Mouse (Mus musculus) skeletal muscle tissue, postnatal 0 days (tissue): ENCODE measurements around the gene Il22ra2. TPM values are rescaled to one million over a fixed set of nuclear protein-coding genes. Genes with fewer than 3 reads are reported as not detected.

Experiments
- polyA plus RNA-seq: library from polyadenylated mRNA; unstranded; fragments of >200 nt; fragmentation: Nextera tagmentation; extraction: Ambion mirVana; gene quantifications from 2 replicates; pipeline ENCODE4 v1.2.1, GENCODE M21; 2015

Gene Il22ra2
- 0.05 TPM in 1 of 2 replicates, not detected in the other for polyA plus RNA-seq

GRCm38 (mm10) chr10:19621408-19622048, at the start of gene Il22ra2:
Gene Il22ra2, plus strand, starts transcription at chr10:19621998.

DNA sequence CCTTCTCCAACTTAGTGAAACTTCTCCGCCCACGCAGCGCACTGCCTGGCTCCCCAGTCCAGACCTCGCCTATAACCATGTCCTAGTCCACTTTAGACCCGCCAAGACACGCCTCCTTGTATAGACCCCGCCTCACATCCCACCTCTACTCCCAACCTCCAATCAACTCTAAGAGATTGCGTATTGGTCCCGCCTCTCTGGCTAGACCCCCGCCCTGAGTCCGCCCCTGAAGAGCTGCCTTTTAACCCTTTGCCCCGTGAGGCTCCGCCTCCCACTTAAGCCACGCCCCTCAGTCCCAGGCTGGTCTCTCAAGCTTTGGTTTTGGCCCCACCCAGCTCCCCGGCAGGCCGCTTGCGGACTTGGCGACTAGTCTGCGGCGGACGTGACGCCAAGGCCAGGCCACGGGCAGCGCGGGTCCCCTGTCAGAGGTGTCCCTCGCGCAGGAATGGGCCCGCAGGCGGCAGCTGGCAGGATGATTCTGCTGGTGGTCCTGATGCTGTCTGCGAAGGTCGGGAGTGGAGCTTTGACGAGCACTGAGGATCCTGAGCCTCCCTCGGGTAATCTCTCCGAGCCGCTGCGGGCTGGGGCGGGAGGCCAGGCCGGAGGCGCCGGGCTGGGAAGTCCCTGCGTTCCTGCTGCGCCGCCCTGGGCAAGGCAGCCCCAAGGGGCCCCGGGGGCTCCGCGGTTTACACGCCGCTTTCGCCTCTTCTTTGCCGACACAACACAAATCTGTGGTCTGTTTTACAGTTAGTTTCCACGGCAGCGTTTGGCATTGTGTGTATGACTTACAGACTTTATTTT, 30.0 kb upstream of the Il22ra2 start, which contains the start of gene Ifngr1:
TSS of gene Ifngr1 (plus strand) at position 309 of the 801 bp plus-strand sequence.

Other genes starting within 250 kb of the Il22ra2 start
- gene Ifngr1, start 30.0 kb upstream of the Il22ra2 start, polyA plus RNA-seq = 36.4 and 55.5 TPM in 2 replicates
- not detected in 2 replicates for gene Il20ra, start 90.6 kb downstream of the Il22ra2 start, polyA plus RNA-seq
- 0.24 and 0.31 TPM in 2 replicates for gene Slc35d3, start 229.5 kb downstream of the Il22ra2 start, polyA plus RNA-seq